Mouse (Mus musculus): ENCODE results near the gene Gstk1. TPM values are rescaled to one million over a fixed set of nuclear protein-coding genes. Genes with fewer than 3 reads are reported as not detected.
A peak's percentile ranks its signal among the peaks of the same experiment; 100 is the strongest.

The Gstk1 gene
- polyA plus RNA-seq, 1 experiment from 2014 or later: 94.8 TPM

- DNase-seq (ENCODE audit: low spot score) (peak; percentile 100), ATAC-seq (peak; percentile 93)
- 1% methylated on average over 41 of the region's 51 CpGs for WGBS
- Histone ChIP-seq H3K4me3 (ENCODE audit: low read depth, low read length) (peak within 1 kb of the TSS; percentile 89), H3K4me2 (replicated peaks; ENCODE audit: low read depth, low read length) (peak within 1 kb of the TSS; percentile 63), H3K9ac (replicated peaks; ENCODE audit: low read depth) (peak within 1 kb of the TSS; percentile 74), H3K9me3 (ENCODE audit: low read length) (no peaks in the 10 kb centered on the region), H3K4me1 (ENCODE audit: insufficient read depth, low read depth, low read length) (no peaks in the 10 kb centered on the region), H3K27me3 (replicated peaks; ENCODE audit: insufficient read depth, low read length) (no peaks in the 10 kb centered on the region), H3K36me3 (ENCODE audit: insufficient read depth, low read length) (peaks cover 14% of the 10 kb centered on the region; the same call in 1 of the 2 replicates), H3K27ac (ENCODE audit: low read length) (peak within 1 kb of the TSS; percentile 90)
- peak; percentile 18 for TF ChIP-seq EP300 (IDR thresholded peaks at IDR 0.05)
- TF ChIP-seq CTCF (IDR thresholded peaks at IDR 0.05): peak; percentile 98
Measured at GRCm38 (mm10) chr6:42264626-42265312, 19.0 kb downstream of the Gstk1 start, which contains the start of gene Casp2. Casp2 (plus strand) TSS chr6:42264985.

DNA sequence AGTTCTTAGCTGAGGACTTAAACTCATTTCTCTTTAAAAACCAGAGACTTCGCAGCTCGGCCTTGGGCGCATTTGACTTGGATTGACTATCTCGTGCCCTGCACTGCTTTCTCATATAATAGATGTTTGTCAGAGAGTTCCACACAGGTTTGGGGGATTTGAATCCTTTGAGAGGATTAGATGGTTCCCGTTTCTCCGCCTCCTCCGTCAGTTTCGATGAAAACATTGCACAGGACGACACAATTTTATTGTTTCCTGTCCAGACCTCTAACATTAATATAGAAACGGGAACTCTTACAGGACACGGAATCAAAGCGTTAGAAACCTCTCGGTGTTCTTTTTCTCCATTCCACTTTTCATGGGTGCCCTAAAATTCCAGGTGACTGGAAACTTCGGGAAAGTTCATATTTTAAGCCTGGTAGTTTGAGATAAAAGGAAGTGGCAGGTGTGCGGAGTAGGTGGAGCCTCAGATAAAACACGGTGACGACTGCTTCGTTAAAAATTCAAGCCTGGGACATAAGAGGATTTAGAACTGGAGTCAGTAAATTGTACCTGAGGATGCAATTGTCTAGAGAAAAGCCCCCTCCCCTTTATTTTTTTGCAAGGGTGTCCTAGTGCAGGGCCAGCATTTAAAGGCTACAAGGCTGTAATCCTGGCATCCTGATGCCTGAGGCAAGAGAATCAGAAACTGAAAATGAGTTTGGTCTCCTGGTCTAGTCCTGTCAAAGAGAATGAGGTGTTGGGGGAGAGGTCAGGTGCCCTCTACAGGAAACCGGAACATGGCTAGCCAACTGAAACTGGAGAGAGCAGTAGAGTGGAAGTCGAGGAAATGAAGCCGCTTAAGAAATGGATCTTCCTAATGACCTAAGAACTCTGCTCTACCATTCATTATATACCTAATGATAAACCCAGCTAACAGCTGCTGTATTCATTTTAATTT, 19.9 kb downstream of the Gstk1 start:
- H3K9ac ChIP-seq (replicated peaks; ENCODE audit: low read depth): peak overlapping the region; percentile 74
- H3K4me2 ChIP-seq (replicated peaks; ENCODE audit: low read depth, low read length): peak overlapping the region; percentile 63
- H3K27me3 ChIP-seq (replicated peaks; ENCODE audit: insufficient read depth, low read length): no peaks in the 10 kb centered on the region
- no peaks in the 10 kb centered on the region for H3K9me3 ChIP-seq (ENCODE audit: low read length)
- ATAC-seq (no peak), DNase-seq (ENCODE audit: low spot score) (peak; percentile 51)
- H3K4me1 ChIP-seq (ENCODE audit: insufficient read depth, low read depth, low read length): no peaks in the 10 kb centered on the region
- WGBS: under 1% methylated on average over 21 of the region's 21 CpGs
- peak overlapping the region; percentile 89 for H3K4me3 ChIP-seq (ENCODE audit: low read depth, low read length)
- peak overlapping the region; percentile 90 for H3K27ac ChIP-seq (ENCODE audit: low read length)
- H3K36me3 ChIP-seq (ENCODE audit: insufficient read depth, low read length): peaks cover 14% of the 10 kb centered on the region; the same call in 1 of the 2 replicates
- peak; percentile 42; the same call in 1 of the 2 replicates for TF ChIP-seq EP300 (IDR thresholded peaks at IDR 0.05)
- no peak for TF ChIP-seq CTCF (IDR thresholded peaks at IDR 0.05)

DNA sequence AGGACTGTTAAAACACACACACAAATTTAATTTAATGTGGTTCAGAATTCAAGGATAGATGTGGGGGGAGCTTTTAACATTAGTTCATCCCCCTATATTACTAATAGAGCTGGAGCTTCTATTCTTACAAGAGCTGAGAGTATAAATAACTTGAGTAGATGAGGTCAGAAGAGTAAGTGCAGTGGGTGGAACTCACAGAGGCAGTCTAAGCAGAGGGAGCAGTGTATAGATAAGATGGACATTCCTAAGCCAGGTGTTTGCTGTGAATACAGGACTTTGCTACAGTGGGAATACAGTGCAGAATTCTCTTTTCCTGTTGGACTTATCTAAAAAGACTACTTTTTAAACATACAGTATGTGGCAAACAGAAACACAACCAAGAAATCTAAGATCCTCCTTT, 25.1 kb downstream of the Gstk1 start:
- Histone ChIP-seq H3K4me3 (ENCODE audit: low read depth, low read length) (no peak overlapping the region), H3K27ac (ENCODE audit: low read length) (no peak overlapping the region), H3K36me3 (ENCODE audit: insufficient read depth, low read length) (peaks cover 35% of the 10 kb centered on the region), H3K27me3 (replicated peaks; ENCODE audit: insufficient read depth, low read length) (no peaks in the 10 kb centered on the region), H3K4me1 (ENCODE audit: insufficient read depth, low read depth, low read length) (no peaks in the 10 kb centered on the region), H3K9ac (replicated peaks; ENCODE audit: low read depth) (no peak overlapping the region), H3K4me2 (replicated peaks; ENCODE audit: low read depth, low read length) (no peak overlapping the region), H3K9me3 (ENCODE audit: low read length) (no peaks in the 10 kb centered on the region)
- DNase-seq (ENCODE audit: low spot score): no peak
- ATAC-seq: no peak
- TF ChIP-seq CTCF (IDR thresholded peaks at IDR 0.05) (no peak), EP300 (IDR thresholded peaks at IDR 0.05) (no peak)

GRCm38 (mm10) chr6:42276151-42276550, 30.4 kb downstream of the Gstk1 start:
- H3K4me3 ChIP-seq (ENCODE audit: low read depth, low read length): no peak overlapping the region
- DNase-seq (ENCODE audit: low spot score): no peak
- no peak overlapping the region for H3K27ac ChIP-seq (ENCODE audit: low read length)
- TF ChIP-seq CTCF (IDR thresholded peaks at IDR 0.05): no peak
- no peak for TF ChIP-seq EP300 (IDR thresholded peaks at IDR 0.05)
- H3K9me3 ChIP-seq (ENCODE audit: low read length): no peaks in the 10 kb centered on the region
- H3K27me3 ChIP-seq (replicated peaks; ENCODE audit: insufficient read depth, low read length): no peaks in the 10 kb centered on the region
- H3K9ac ChIP-seq (replicated peaks; ENCODE audit: low read depth): no peak overlapping the region
- 46% methylated on average over 2 of the region's 2 CpGs for WGBS
- no peak overlapping the region for H3K4me2 ChIP-seq (replicated peaks; ENCODE audit: low read depth, low read length)
- ATAC-seq: no peak
- H3K36me3 ChIP-seq (ENCODE audit: insufficient read depth, low read length): peaks cover 56% of the 10 kb centered on the region
- H3K4me1 ChIP-seq (ENCODE audit: insufficient read depth, low read depth, low read length): no peaks in the 10 kb centered on the region

- no peaks in the 10 kb centered on the region for H3K4me1 ChIP-seq (ENCODE audit: insufficient read depth, low read depth, low read length)
- H3K27ac ChIP-seq (ENCODE audit: low read length): no peak overlapping the region
- H3K4me2 ChIP-seq (replicated peaks; ENCODE audit: low read depth, low read length): no peak overlapping the region
- H3K9me3 ChIP-seq (ENCODE audit: low read length): no peaks in the 10 kb centered on the region
- no peak overlapping the region for H3K4me3 ChIP-seq (ENCODE audit: low read depth, low read length)
- H3K36me3 ChIP-seq (ENCODE audit: insufficient read depth, low read length): peaks cover 28% of the 10 kb centered on the region; the same call in 1 of the 2 replicates
- H3K27me3 ChIP-seq (replicated peaks; ENCODE audit: insufficient read depth, low read length): no peaks in the 10 kb centered on the region
- H3K9ac ChIP-seq (replicated peaks; ENCODE audit: low read depth): no peak overlapping the region
- ATAC-seq (no peak), DNase-seq (ENCODE audit: low spot score) (no peak)
- TF ChIP-seq CTCF (IDR thresholded peaks at IDR 0.05) (no peak), EP300 (IDR thresholded peaks at IDR 0.05) (no peak)
- 75% methylated on average over 5 of the region's 5 CpGs for WGBS
Measured at GRCm38 (mm10) chr6:42282865-42283528, 37.3 kb downstream of the Gstk1 start.

GRCm38 (mm10) chr6:42286448-42286847, 40.7 kb downstream of the Gstk1 start, which contains the start of gene Clcn1:
Clcn1 (plus strand) TSS chr6:42286685.
- Histone ChIP-seq H3K4me1 (ENCODE audit: insufficient read depth, low read depth, low read length) (no peaks in the 10 kb centered on the region), H3K4me2 (replicated peaks; ENCODE audit: low read depth, low read length) (no peak within 1 kb of the TSS), H3K36me3 (ENCODE audit: insufficient read depth, low read length) (peaks cover 6% of the 10 kb centered on the region; the same call in 1 of the 2 replicates), H3K4me3 (ENCODE audit: low read depth, low read length) (no peak within 1 kb of the TSS), H3K9ac (replicated peaks; ENCODE audit: low read depth) (no peak within 1 kb of the TSS), H3K27me3 (replicated peaks; ENCODE audit: insufficient read depth, low read length) (no peaks in the 10 kb centered on the region), H3K27ac (ENCODE audit: low read length) (no peak within 1 kb of the TSS), H3K9me3 (ENCODE audit: low read length) (no peaks in the 10 kb centered on the region)
- no peak for TF ChIP-seq EP300 (IDR thresholded peaks at IDR 0.05)
- no peak for TF ChIP-seq CTCF (IDR thresholded peaks at IDR 0.05)
- ATAC-seq (no peak), DNase-seq (ENCODE audit: low spot score) (no peak)
- WGBS: 69% methylated on average over 5 of the region's 5 CpGs
